Mouse (Mus musculus) heart, postnatal 36 days (tissue): ENCODE measurements at regions not wholly inside any gene's neighbourhood (a gene's known extent, or its start where the extent isn't known, plus 50 kb on each side); places are given as distances from the start of the nearest gene placed in this dataset.
"Not testable (repeated sequence)": the region's sequence is repeated elsewhere in the genome, so short reads cannot be mapped to it uniquely, and the experiment has no call there.

Source experiments
- DNase-seq, 2 experiments: peaks; one replicate each; pipeline ENCODE4 v3.0.0; 2021 to 2022
- intact Hi-C: fragments of 180-260 bp; cut with DNase I; formaldehyde crosslinking; loops from one replicate; pipeline ENCODE4 v1.15.1; 2025

- no peak for DNase-seq
These were observed 85.0 kb downstream of the Glrx3 start for GRCm38 (mm10) chr7:137522450-137522849.

GRCm38 (mm10) chr7:137533476-137533875, 96.1 kb downstream of the Glrx3 start:
- DNase-seq: no peak
- intact Hi-C loops: no loop called here

More at GRCm38 (mm10) chr7:137522450-137522849, 85.0 kb downstream of the Glrx3 start:
- intact Hi-C loops: no loop called here

- DNase-seq: peak in 1 of 2 experiments; percentile 6
- intact Hi-C loops: loop anchor here (1.0 to 5.0 kb wide), 2 partner anchors 72 to 532 kb away; no protein-coding TSS in a partner anchor
These were observed 112.6 kb downstream of the Glrx3 start for GRCm38 (mm10) chr7:137549991-137550390.

GRCm38 (mm10) chr7:137552551-137553198, 115.3 kb downstream of the Glrx3 start:
- intact Hi-C loops: loop anchor here (5.0 kb wide), 1 partner anchor 530 kb away; no protein-coding TSS in a partner anchor
- no peak for DNase-seq

DNA sequence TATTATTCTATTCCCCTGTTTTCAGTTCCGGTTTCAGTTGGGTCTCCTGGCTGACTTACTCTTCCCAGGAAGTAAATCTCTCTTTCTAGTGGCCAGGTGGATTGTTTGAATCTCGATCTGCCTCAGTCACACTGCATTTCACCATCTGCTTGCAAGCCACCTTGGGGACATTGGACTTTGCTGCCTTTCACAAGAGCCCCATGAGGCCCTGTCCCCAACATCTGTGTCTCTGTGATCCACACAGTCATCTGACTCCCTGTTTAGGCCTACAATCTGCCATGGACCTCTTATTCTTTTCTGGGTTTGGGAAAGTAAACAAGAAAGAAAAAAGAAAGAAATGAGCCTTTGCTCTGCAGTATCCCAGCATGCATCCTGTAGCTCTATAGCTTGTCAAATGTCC, 118.1 kb downstream of the Glrx3 start:
- DNase-seq: no peak
- intact Hi-C loops: no loop called here

GRCm38 (mm10) chr7:137557439-137557838, 120.0 kb downstream of the Glrx3 start:
- intact Hi-C loops: no loop called here
- no peak for DNase-seq

DNA sequence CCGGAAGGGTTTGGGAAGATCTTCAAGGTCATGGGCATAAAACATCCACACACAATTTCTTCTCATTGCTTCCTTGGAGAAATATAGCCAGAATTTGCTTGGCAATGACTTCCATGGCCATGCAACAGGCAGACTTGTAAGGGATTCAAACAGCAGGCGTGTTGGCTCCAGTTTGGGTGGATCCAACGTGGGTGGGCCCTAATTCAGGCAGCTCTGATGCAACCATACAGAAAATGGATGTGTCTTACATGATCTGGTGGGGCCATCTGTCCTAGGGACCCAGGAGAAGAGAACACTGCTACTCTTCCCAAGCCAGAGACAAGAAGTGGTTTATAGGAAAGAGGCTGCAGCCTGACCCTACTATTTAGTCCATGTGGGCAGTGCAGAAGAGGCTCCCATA, 121.5 kb downstream of the Glrx3 start:
- no peak for DNase-seq
- intact Hi-C loops: no loop called here

- intact Hi-C loops: no loop called here
- no peak for DNase-seq
These were observed 132.8 kb downstream of the Glrx3 start for GRCm38 (mm10) chr7:137570199-137570598.

DNA sequence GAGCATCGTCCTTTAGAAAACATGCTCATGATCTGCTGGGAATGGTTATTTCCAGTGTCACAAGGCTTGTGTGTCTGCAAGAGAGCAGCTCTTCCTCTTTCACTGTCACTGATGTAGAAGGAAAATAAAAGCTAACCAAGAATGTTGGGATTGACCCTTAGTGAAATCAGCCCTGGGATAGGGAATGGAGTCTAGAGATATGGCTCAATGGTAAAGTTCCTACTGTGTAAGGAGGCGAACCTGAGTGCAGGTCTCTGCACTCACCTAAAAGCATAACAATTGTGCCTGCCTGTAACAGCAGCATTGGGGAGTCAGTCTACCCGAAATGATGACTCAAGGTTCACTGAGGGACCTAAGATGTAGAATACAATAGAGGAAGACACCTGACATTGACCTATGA, 138.1 kb downstream of the Glrx3 start:
- DNase-seq: no peak
- intact Hi-C loops: no loop called here

GRCm38 (mm10) chr7:137576251-137576650, 138.8 kb downstream of the Glrx3 start:
- DNase-seq: no peak
- intact Hi-C loops: no loop called here

- intact Hi-C loops: no loop called here
- DNase-seq: no peak
These were observed 146.1 kb downstream of the Glrx3 start for GRCm38 (mm10) chr7:137583556-137583955.

DNA sequence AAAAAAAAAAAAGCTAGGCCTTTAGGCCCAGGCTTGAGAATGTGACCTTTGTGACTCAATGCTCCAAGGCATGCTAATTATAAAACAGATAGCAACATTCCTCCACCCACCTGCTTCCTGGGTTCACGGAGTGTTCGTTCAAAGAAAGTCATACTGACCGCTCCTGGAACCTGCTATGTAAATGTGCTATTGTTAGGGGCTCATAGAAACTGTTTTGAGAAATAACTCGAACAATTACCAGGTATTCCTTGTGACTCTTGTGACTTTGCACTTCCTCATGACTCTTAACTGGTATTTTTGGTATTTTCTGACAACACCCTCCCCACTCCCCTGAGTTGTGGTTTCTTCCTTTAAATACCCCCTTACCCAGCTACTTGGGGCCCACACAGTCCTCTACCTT, 147.5 kb downstream of the Glrx3 start:
- DNase-seq, intact Hi-C loops: not testable (repeated sequence)

DNA sequence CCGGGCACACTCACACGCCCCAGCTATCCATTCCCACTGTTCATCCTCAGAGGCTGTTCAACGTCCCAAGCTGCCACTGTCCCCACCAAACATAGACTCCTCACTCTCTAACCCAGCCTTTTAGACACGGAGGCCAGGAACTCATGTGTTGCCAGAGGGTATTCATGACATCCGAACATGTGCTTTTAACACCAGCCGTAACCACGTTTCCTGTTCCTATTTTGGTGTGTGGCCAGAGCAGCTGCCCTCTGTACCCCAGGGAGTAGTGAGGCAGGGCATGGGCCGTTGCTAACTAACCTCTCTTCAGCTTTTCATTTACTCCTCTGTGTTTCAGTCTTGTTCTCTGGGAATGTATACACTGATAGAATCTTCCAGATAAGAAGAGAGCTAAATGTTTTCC, 156.2 kb downstream of the Glrx3 start:
- no peak for DNase-seq
- intact Hi-C loops: no loop called here

DNA sequence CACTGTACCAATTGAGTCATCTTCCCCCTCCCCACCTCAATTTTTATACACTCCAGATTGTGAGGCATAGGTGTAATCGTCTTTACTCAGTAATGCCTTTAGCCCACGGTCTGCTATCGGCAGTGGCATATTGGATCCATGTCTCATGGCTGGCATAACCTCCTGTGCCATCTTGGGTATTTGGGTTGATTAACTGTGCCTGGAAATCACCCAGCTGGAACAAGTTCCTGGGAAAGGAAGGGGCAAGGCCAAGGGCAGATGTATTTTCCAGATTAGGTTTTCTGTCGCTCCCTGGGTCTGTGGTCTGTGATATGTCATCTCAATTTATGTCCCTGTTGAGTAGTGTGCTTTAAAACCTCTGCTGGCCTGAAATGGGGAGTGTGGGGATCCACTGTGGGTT, 158.2 kb downstream of the Glrx3 start:
- no peak for DNase-seq
- intact Hi-C loops: no loop called here

DNA sequence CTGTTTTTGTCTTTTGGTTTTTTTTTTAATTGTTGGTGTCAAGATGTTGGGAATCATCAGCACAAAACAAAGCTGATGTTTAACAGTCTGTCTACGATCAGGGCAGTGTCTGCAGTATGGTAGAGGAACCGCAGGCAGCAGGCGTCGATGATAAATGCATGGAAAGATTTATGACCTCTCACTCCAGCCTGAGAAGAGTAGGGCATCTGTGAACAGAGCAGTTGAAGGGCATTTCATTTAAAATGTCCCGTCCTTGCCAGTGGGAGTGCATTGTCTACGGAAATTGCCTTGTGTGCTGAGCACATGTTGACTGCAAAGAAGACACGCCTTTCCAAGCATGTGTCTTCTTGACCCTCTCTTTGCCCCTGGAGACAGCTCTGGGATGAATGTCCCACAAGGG, 158.7 kb downstream of the Glrx3 start:
- intact Hi-C loops: no loop called here
- DNase-seq: no peak

DNA sequence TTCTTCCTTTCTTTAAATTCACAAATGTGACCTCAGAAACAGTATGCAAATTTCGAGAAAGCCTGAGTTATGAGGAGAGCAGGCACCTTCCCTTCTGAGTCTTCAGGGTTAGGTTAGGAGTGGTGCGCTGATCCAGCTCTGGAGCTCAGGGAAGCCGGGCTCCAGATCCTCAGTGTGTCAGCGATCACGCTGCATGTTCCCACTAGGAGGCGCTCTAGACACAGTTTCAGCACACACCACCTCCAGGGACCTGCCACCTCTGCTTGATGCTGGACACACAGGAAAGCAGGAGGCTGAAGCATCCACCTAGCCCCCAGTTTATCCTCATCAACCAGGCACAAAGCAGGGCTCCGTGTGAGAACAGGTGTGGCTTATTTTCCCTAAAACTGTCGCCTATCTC, 165.6 kb downstream of the Glrx3 start:
- intact Hi-C loops: loop anchor here (2.0 to 5.0 kb wide), 3 partner anchors 179 to 1224 kb away; no protein-coding TSS in a partner anchor

GRCm38 (mm10) chr7:137609752-137610151, 172.3 kb downstream of the Glrx3 start:
- intact Hi-C loops: no loop called here
- no peak for DNase-seq

More for the DNA sequence above, 165.6 kb downstream of the Glrx3 start:
- DNase-seq: peak; percentile 52 to 64

GRCm38 (mm10) chr7:137611363-137611762, 173.9 kb downstream of the Glrx3 start:
- DNase-seq: no peak
- intact Hi-C loops: no loop called here

- intact Hi-C loops: no loop called here
- peak in 1 of 2 experiments; percentile 6 for DNase-seq
These were observed 174.6 kb downstream of the Glrx3 start for GRCm38 (mm10) chr7:137611891-137612522.

GRCm38 (mm10) chr7:137618406-137619133, 181.2 kb downstream of the Glrx3 start:
- intact Hi-C loops: no loop called here
- no peak for DNase-seq

DNA sequence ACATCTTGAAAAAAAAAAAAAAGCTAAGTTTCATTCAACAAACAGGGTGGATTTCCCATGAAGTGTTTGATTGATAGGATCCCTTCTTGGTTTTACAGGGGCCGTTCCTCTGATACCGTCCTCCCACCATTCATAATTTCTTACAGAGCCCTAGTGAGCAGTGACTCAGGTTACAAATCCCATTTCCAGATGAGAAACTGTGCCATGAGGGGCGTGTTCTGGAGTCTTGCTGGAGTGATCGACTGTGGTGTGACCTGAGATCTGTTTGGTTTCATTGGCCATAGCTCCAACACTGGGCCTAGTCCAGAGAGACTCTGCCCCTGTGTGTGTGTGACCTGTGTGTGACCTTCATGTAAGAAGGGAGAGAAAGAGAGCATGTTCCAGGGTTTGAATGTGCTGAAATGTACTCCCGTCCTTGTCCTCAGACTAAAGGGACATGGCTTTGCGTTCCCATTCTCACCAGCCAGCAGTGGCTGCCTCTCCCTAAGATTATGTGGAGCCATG, 181.9 kb downstream of the Glrx3 start:
- intact Hi-C loops: no loop called here
- no peak for DNase-seq
